Mouse (Mus musculus) brown adipose tissue, adult 24 weeks (tissue): ENCODE data around the gene Peli3. TPM values are rescaled to one million over a fixed set of nuclear protein-coding genes. Genes with fewer than 3 reads are reported as not detected.
"Not testable (repeated sequence)": the region's sequence is repeated elsewhere in the genome, so short reads cannot be mapped to it uniquely, and the experiment has no call there.

ENCODE experiments used
- H3K27ac ChIP-seq: fragments of 200-500 bp; replicated peaks from 2 replicates; pipeline ENCODE4 v1.5.1; 2012; ENCODE audit warnings: low read depth, mild to moderate bottlenecking, low read length
- H3K4me1 ChIP-seq: fragments of 200-500 bp; 2 replicates; pipeline ENCODE4 v1.6.1; 2012; ENCODE audit warnings: low read length, mixed read lengths; ENCODE audit not compliant: control insufficient read depth, insufficient read depth, insufficient read length
- H3K4me3 ChIP-seq: fragments of 200-500 bp; 2 replicates; pipeline ENCODE4 v1.5.1; 2012; ENCODE audit warnings: low read depth, mild to moderate bottlenecking, low read length, moderate library complexity; ENCODE audit not compliant: insufficient read depth
- polyA plus RNA-seq: library from polyadenylated mRNA; stranded (reverse); fragments of >200 nt; gene quantifications from 2 replicates; pipeline ENCODE4 v1.2.4, GENCODE M21; 2012; ENCODE audit not compliant: missing spikeins, insufficient read depth, insufficient read length

The Peli3 gene
- 1.4 and 3.8 TPM in 2 replicates for polyA plus RNA-seq

GRCm38 (mm10) chr19:4942551-4943252 lies at the start of gene Peli3:
Peli3 (minus strand) TSS chr19:4943127.
- H3K4me1 ChIP-seq, result no peaks in the 10 kb centered on the region
- H3K27ac ChIP-seq, result no peak within 1 kb of the TSS
- H3K4me3 ChIP-seq, result peak within 1 kb of the TSS; percentile 57

- Histone ChIP-seq H3K27ac (no peak overlapping the region), H3K4me3 (no peak overlapping the region), H3K4me1 (0 out of 2 replicates have a peak, but pooled peaks cover 3% of the 10 kb centered on the region)
Measured at GRCm38 (mm10) chr19:4992371-4992770, 49.4 kb upstream of the Peli3 start.

- Histone ChIP-seq H3K4me1 (0 out of 2 replicates have a peak, but pooled peaks cover 3% of the 10 kb centered on the region), H3K27ac (no peak overlapping the region), H3K4me3 (no peak overlapping the region)
Measured at GRCm38 (mm10) chr19:4990716-4991115, 47.8 kb upstream of the Peli3 start.

- H3K4me3 ChIP-seq, result no peak within 1 kb of the TSS
- H3K27ac ChIP-seq, result no peak within 1 kb of the TSS
- H3K4me1 ChIP-seq, result 0 out of 2 replicates have a peak, but pooled peaks cover 3% of the 10 kb centered on the region
Measured at GRCm38 (mm10) chr19:4990256-4990625, 47.3 kb upstream of the Peli3 start, which contains the start of gene Npas4. Npas4 (minus strand) TSS chr19:4990316.

GRCm38 (mm10) chr19:4989434-4990255 lies 46.7 kb upstream of the Peli3 start:
- Histone ChIP-seq H3K4me1 (0 out of 2 replicates have a peak, but pooled peaks cover 3% of the 10 kb centered on the region), H3K27ac (no peak overlapping the region), H3K4me3 (no peak overlapping the region)

GRCm38 (mm10) chr19:4989013-4989412 lies 46.1 kb upstream of the Peli3 start:
- Histone ChIP-seq H3K4me1 (0 out of 2 replicates have a peak, but pooled peaks cover 3% of the 10 kb centered on the region), H3K4me3 (no peak overlapping the region), H3K27ac (no peak overlapping the region)

- Histone ChIP-seq H3K4me3 (no peak overlapping the region), H3K4me1 (no peaks in the 10 kb centered on the region), H3K27ac (no peak overlapping the region)
Measured at GRCm38 (mm10) chr19:4981767-4982166, 38.8 kb upstream of the Peli3 start.

GRCm38 (mm10) chr19:4968236-4968635 lies 25.3 kb upstream of the Peli3 start:
- no peak overlapping the region for H3K4me3 ChIP-seq
- no peak overlapping the region for H3K27ac ChIP-seq
- H3K4me1 ChIP-seq, result no peaks in the 10 kb centered on the region

- Histone ChIP-seq H3K27ac (peak within 1 kb of the TSS; percentile 95), H3K4me1 (no peaks in the 10 kb centered on the region), H3K4me3 (peak within 1 kb of the TSS; percentile 83)
Measured at GRCm38 (mm10) chr19:4961928-4962601, 19.1 kb upstream of the Peli3 start, which contains the start of gene Mrpl11. Mrpl11 (plus strand) TSS chr19:4962147.

- H3K27ac ChIP-seq, H3K4me3 ChIP-seq, H3K4me1 ChIP-seq: not testable (repeated sequence)
Measured at GRCm38 (mm10) chr19:4948641-4949040, 5.7 kb upstream of the Peli3 start.

GRCm38 (mm10) chr19:4945540-4945939 lies 2.6 kb upstream of the Peli3 start:
- Histone ChIP-seq H3K27ac (no peak overlapping the region), H3K4me1 (no peaks in the 10 kb centered on the region), H3K4me3 (no peak overlapping the region)

- Histone ChIP-seq H3K27ac (no peak overlapping the region), H3K4me1 (no peaks in the 10 kb centered on the region)
Measured at GRCm38 (mm10) chr19:4943253-4943588, 294 bp upstream of the Peli3 start.

GRCm38 (mm10) chr19:4937444-4938310 lies 5.2 kb downstream of the Peli3 start:
- Histone ChIP-seq H3K4me1 (no peaks in the 10 kb centered on the region), H3K27ac (no peak overlapping the region), H3K4me3 (no peak overlapping the region)

More at GRCm38 (mm10) chr19:4943253-4943588, 294 bp upstream of the Peli3 start:
- peak overlapping the region; percentile 57 for H3K4me3 ChIP-seq

- no peaks in the 10 kb centered on the region for H3K4me1 ChIP-seq
Measured at GRCm38 (mm10) chr19:4936896-4937295, 6.0 kb downstream of the Peli3 start.

More at GRCm38 (mm10) chr19:4936896-4937295, 6.0 kb downstream of the Peli3 start:
- Histone ChIP-seq H3K4me3 (no peak overlapping the region), H3K27ac (no peak overlapping the region)
